Mouse (Mus musculus) adipocyte (in vitro differentiated cells): ENCODE data around the gene Lhb.

ENCODE experiments used
- DNase-seq: peaks from one replicate; pipeline ENCODE4 v3.0.0-alpha.2; 2016; ENCODE audit warnings: low spot score

Lhb gene

GRCm38 (mm10) chr7:45413864-45414739, 6.5 kb upstream of the Lhb start:
- DNase-seq = no peak

DNA sequence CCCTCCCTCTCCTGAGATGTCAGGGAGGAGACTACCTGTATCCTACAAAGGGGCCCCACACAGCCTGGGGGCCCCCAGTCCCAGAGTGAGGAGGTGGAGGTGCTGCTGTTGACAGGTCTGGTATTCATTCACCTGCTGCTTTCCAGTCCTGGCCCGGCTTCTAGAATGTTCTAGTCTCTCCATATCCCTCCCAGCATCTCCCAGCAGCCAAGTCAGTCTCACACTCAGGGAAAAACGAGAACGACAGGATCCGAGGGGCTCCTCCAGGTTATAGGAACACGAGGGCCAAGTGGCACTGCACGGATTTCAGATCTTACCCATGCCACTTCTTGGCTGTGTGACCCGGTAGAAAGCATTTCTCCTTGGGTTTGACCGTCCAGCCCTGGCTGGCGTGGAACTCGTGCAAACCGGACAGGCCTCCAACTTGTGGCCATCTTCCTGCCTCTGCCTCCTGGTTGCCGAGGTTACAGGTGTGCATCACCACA, 5.8 kb upstream of the Lhb start:
- no peak for DNase-seq

DNA sequence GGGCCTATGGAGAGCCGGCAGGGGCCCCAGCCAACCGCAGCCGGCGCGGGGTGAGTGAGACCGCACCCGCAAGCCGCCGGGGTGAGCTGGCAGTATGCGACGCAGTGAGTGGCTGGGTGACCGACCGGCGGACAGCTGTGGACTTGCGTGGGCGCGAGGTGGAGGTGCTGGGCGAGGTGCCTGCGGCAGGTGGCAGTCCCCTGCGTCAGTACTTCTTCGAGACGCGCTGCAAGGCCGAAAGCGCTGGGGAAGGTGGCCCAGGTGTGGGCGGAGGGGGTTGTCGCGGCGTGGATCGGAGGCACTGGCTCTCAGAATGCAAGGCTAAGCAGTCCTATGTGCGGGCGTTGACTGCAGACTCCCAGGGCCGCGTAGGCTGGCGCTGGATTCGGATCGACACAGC, 5.0 kb upstream of the Lhb start:
- DNase-seq = no peak

- no peak for DNase-seq
These were observed 2.6 kb upstream of the Lhb start for GRCm38 (mm10) chr7:45417962-45418492.

DNA sequence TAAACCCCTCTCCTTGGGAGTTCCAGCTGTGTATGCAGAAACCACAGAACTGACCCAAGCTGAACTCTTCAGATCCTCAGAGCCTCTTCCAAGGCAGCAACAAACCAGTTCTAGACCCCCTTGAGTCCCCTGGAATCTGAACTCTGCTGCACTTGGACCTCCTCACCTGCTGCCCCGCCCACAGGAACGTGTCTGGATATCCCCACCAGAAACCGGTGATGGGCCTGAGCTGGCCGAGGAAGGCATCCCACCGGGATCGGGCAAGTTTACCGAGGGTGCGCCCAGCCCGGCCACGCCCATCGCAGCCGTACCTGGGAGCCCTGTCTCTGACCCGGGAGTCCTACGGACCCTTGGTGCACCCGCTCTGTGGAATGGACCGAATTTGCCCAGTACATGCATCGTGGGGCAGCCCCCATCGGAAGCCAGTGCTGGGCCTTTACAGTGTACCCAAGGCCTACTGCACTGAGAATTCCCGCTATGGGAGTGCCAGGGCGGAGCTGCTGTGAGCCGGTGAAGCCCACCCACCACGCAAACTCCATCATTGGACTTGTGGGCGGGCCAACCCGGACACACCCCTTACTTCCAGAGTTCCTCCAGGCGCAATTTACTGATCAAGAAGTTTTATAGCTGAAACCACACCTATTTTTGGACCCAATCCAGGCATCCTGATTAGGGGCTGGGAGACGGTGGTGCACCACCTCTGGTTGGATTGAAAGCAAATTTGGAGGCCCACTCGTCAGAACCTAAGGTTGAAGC, 583 bp upstream of the Lhb start:
- no peak for DNase-seq

GRCm38 (mm10) chr7:45421194-45421593, 574 bp downstream of the Lhb start:
- DNase-seq = no peak

DNA sequence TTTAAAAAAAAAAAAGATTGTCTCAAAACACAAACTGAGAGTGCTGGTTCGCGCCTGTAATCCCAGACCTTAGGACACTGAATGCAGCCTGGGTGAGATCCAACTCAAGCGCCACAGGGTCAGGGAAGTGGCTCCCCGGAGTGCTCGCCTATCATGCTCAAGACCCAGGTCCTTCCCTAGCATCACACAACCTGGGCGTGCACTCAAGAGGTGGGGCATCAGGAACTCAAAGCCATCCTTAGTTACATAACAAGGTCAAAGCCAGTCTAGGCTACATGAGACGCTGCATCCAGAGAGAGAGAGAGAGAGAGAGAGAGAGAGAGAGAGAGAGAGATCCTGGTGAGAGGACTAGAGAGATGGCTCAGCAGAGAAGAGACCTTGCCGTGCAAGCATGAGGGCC, 5.9 kb downstream of the Lhb start:
- no peak for DNase-seq

DNA sequence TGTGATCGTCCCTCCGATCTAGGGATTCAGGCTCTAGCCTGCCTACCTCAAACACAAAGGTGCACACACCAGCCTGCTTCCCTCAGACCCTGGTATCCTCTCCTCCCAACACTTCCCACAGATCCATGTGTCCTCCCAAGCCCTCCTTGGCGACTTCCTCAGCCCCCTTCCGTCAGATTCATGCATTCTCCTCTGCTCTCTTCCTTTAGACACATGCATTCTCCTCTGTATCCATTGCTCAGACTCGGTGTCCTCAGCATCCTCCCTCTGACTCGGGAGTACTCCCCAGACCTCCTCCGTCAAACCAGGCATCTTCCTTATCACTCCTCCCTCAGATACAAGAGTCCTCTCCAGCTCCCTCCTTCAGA, 13.2 kb downstream of the Lhb start:
- no peak for DNase-seq

DNA sequence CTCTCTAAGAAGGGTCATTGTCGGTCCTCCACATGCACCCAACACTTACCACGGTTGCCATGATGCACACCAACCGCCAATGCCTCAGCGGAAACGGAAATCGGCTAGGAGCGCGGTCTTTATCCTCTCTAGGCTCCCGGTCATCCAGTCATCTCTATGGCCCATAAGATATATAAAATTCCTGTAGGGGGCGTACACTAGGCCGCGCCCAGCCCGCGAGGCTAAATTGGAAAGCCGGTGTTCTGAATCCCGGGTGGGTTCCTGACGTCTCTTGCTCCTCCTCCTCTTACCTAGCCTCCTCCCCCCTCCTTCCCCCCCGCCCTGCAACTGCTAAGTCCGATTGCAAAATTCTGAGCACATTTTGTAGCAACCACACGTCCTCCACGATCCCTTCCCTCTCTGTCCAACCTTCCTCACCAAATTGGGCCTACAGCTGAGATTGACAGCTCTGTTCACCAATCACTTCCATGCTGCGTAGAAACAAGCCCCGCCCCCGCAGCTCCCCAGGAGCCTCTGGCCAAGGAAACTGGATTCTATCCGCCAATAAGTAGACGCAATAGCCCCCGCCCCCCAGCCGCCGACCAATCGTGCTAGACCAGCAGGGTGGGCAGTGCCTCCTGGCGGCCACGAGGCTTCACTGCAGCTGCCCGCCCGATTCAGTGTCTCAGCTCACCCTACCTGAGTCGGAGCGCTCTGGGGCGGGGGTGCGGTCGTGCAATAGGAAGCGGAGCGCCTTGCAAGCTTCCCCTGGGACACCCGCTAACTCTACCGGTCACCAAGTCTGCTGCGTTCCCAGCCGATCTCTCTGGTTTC, 13.8 kb downstream of the Lhb start, which contains the start of gene Gys1:
Gys1 (plus strand) TSS at position 642 of the 813 bp plus-strand sequence.
- DNase-seq = peak; percentile 99

GRCm38 (mm10) chr7:45435038-45435437, 14.4 kb downstream of the Lhb start:
- peak; percentile 54 for DNase-seq

- no peak for DNase-seq
These were observed 15.8 kb downstream of the Lhb start for GRCm38 (mm10) chr7:45436444-45436843.

GRCm38 (mm10) chr7:45437046-45437445, 16.4 kb downstream of the Lhb start:
- no peak for DNase-seq

- DNase-seq = no peak
These were observed 17.1 kb downstream of the Lhb start, which contains the start of gene Ruvbl2 for GRCm38 (mm10) chr7:45437521-45438276. TSS of gene Ruvbl2 (minus strand) at chr7:45438096.

GRCm38 (mm10) chr7:45443526-45444420, 23.2 kb downstream of the Lhb start:
- DNase-seq = no peak

DNA sequence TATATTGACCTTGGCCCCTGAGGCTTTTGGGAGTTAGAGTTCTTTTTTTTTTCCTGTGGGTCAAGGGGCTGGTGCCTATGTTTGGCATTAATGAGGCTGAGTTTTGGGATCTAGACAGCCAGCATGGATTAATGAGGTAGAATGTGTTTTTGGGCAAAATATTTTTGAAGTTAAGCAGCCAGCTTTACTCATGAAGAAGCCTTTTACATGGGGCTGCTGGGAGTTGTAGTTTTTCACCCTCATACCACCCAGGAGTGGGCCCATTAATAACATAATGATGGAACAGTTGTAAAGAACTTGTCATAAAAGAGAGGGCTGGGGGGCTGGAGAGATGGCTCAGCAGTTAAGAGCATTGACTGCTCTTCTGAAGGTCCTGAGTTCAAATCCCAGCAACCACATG, 26.0 kb downstream of the Lhb start:
- DNase-seq = no peak

DNA sequence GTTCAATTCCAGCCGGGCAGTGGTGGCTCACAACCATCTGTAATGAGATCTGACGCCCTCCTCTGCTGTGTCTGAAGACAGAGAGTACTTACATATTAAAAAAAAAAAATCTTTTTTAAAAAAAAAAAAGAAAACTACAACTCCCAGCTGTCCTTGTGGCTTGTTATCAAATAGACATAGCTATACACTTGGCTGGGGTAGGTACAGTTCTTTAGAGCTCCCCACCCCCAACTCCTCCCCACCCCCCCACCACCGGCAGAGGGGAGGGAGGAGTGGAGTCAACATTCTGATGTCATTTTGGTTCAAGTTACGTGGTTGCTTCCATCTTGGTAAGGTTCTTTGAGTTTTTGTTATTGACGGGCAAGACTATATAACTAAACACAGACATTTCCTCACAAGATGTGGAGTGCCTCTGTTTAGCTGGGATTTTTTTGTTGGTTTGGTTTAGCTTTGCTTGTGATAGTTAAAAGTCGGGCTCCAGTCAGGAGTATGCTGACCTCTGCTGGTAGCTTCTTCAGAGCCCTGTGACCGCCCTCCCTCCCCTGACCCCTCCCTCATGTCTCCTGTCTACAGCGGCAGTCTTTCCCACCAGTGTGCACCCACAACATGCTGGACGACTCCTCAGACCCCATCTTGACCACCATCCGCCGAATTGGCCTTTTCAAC, 26.8 kb downstream of the Lhb start:
- DNase-seq = peak; percentile 33

GRCm38 (mm10) chr7:45449974-45450373, 29.4 kb downstream of the Lhb start:
- no peak for DNase-seq

GRCm38 (mm10) chr7:45451344-45451982, 30.8 kb downstream of the Lhb start:
- peak; percentile 68 for DNase-seq

GRCm38 (mm10) chr7:45454971-45455370, 34.4 kb downstream of the Lhb start:
- no peak for DNase-seq
